In genomic region chr5:119839156-119839555, GRCm38 (mm10) we compare ENCODE assay signal across 18 mouse cellular contexts. TPM values are rescaled to one million over a fixed set of nuclear protein-coding genes. Genes with fewer than 3 reads are reported as not detected.
A peak's percentile ranks its signal among the peaks of the same experiment; 100 is the strongest.
DNase-seq lines count a peak whose midpoint lies in the region; ATAC-seq and TF ChIP-seq lines count a peak whose summit lies in the region.
"Had no signal": no experiment of that assay in that cellular context is flagged by ENCODE, and none has a peak within 500 bp of the region (broad histone marks: within the 10 kb centered on the region; RNA-seq: fewer than 3 reads in every experiment).

No protein-coding gene starts in this region.

- peak overlapping the region; percentile 74 for H3K4me3 ChIP-seq in heart, embryonic 10.5 days
- no peak overlapping the region for H3K4me3 ChIP-seq in midbrain, embryonic 11.5 days (ENCODE audit: low read depth, low read length)
- H3K4me3 ChIP-seq in midbrain, postnatal 0 days (ENCODE audit: low read depth, low read length), result no peak overlapping the region
- H3K4me3 ChIP-seq in embryonic facial prominence, embryonic 13.5 days, result 0 out of 2 replicates have a peak overlapping the region, but pooled peaks have one; percentile 4
- H3K4me3 ChIP-seq in limb, embryonic 15.5 days, result peak overlapping the region; percentile 48
- H3K4me3 ChIP-seq: forebrain, embryonic 13.5 days; hindbrain, embryonic 13.5 days; layer of hippocampus, adult 2 months had no signal

- WGBS in heart, embryonic 10.5 days, result 4% methylated on average over 16 of the region's 16 CpGs
- whole genome bisulfite sequencing in midbrain, embryonic 11.5 days, result under 1% methylated on average over 16 of the region's 16 CpGs
- WGBS in midbrain, postnatal 0 days, result 1% methylated on average over 16 of the region's 16 CpGs
- 3% methylated on average over 16 of the region's 16 CpGs for WGBS in embryonic facial prominence, embryonic 13.5 days
- WGBS in limb, embryonic 15.5 days, result 8% methylated on average over 16 of the region's 16 CpGs

- H3K9ac ChIP-seq in midbrain, embryonic 11.5 days (ENCODE audit: low read length), result no peak overlapping the region
- H3K9ac ChIP-seq in midbrain, postnatal 0 days (replicated peaks; ENCODE audit: low read length, poor library complexity, severe bottlenecking), result no peak overlapping the region
- H3K9ac ChIP-seq in embryonic facial prominence, embryonic 13.5 days, result no peak overlapping the region
- peak overlapping the region; percentile 39; the same call in 1 of the 2 replicates for H3K9ac ChIP-seq in limb, embryonic 15.5 days
- H3K9ac ChIP-seq: forebrain, embryonic 13.5 days; hindbrain, embryonic 13.5 days had no signal

- DNase-seq in heart, embryonic 10.5 days (ENCODE audit: low spot score), result no peak
- no peak for DNase-seq in heart, adult 9 months (ENCODE audit: low spot score in 2 of 2)
- peak; percentile 96 for DNase-seq in midbrain, embryonic 11.5 days (ENCODE audit: low spot score, missing footprints)
- DNase-seq in midbrain, postnatal 0 days (ENCODE audit: low spot score), result no peak
- no peak for DNase-seq in thymus, postnatal 10 days (ENCODE audit: low spot score in 2 of 2)
- DNase-seq in adrenal gland, adult 8-10 months, result no peak
- DNase-seq: adrenal gland, postnatal 10 days; gastrocnemius, postnatal 14 days; kidney, adult 8-10 months; right cerebral cortex, postnatal 25 days; thymus, postnatal 4 days had no signal

- no peak for ATAC-seq in midbrain, embryonic 11.5 days (ENCODE audit: low FRiP score)
- ATAC-seq in midbrain, postnatal 0 days (ENCODE audit: low FRiP score), result no peak
- no peak for ATAC-seq in embryonic facial prominence, embryonic 13.5 days (ENCODE audit: insufficient number of reproducible peaks, insufficient read depth, low FRiP score, low TSS enrichment, low read depth)
- ATAC-seq in limb, embryonic 15.5 days (ENCODE audit: insufficient number of reproducible peaks, low FRiP score, low TSS enrichment, low read depth), result no peak
- ATAC-seq: forebrain, embryonic 13.5 days had no signal

- H3K4me2 ChIP-seq in midbrain, embryonic 11.5 days, result no peak overlapping the region
- H3K4me2 ChIP-seq in midbrain, postnatal 0 days (ENCODE audit: low read depth, low read length, poor library complexity, severe bottlenecking), result no peak overlapping the region
- H3K4me2 ChIP-seq in embryonic facial prominence, embryonic 13.5 days, result no peak overlapping the region; the same call in 1 of the 2 replicates
- H3K4me2 ChIP-seq in limb, embryonic 15.5 days, result peak overlapping the region; percentile 37
- H3K4me2 ChIP-seq: forebrain, embryonic 13.5 days; hindbrain, embryonic 13.5 days had no signal

- peaks cover 28% of the 10 kb centered on the region for H3K36me3 ChIP-seq in heart, embryonic 10.5 days
- no peaks in the 10 kb centered on the region for H3K36me3 ChIP-seq in midbrain, embryonic 11.5 days (ENCODE audit: control insufficient read depth, insufficient read depth, low read length)
- H3K36me3 ChIP-seq in midbrain, postnatal 0 days (ENCODE audit: insufficient read depth, low read length), result no peaks in the 10 kb centered on the region
- no peaks in the 10 kb centered on the region for H3K36me3 ChIP-seq in embryonic facial prominence, embryonic 13.5 days
- no peaks in the 10 kb centered on the region for H3K36me3 ChIP-seq in limb, embryonic 15.5 days
- H3K36me3 ChIP-seq: hindbrain, embryonic 13.5 days had no signal

- peaks cover 54% of the 10 kb centered on the region for H3K4me1 ChIP-seq in heart, embryonic 10.5 days
- peaks cover 3% of the 10 kb centered on the region; the same call in 1 of the 2 replicates for H3K4me1 ChIP-seq in midbrain, embryonic 11.5 days (ENCODE audit: control insufficient read depth, insufficient read depth, low read length)
- H3K4me1 ChIP-seq in midbrain, postnatal 0 days (ENCODE audit: insufficient read depth, low read length), result no peaks in the 10 kb centered on the region
- H3K4me1 ChIP-seq in embryonic facial prominence, embryonic 13.5 days, result peaks cover 28% of the 10 kb centered on the region
- H3K4me1 ChIP-seq in limb, embryonic 15.5 days, result peaks cover 30% of the 10 kb centered on the region
- H3K4me1 ChIP-seq: forebrain, embryonic 13.5 days; hindbrain, embryonic 13.5 days had no signal

- no peaks in the 10 kb centered on the region for H3K9me3 ChIP-seq in heart, embryonic 10.5 days
- H3K9me3 ChIP-seq in midbrain, embryonic 11.5 days (ENCODE audit: control insufficient read depth, low read length), result no peaks in the 10 kb centered on the region
- H3K9me3 ChIP-seq in midbrain, postnatal 0 days (ENCODE audit: low read length), result no peaks in the 10 kb centered on the region
- H3K9me3 ChIP-seq in embryonic facial prominence, embryonic 13.5 days, result no peaks in the 10 kb centered on the region
- H3K9me3 ChIP-seq in limb, embryonic 15.5 days, result no peaks in the 10 kb centered on the region
- H3K9me3 ChIP-seq: forebrain, embryonic 13.5 days; hindbrain, embryonic 13.5 days had no signal

- peak overlapping the region; percentile 97 for H3K27ac ChIP-seq in heart, embryonic 10.5 days
- H3K27ac ChIP-seq in midbrain, embryonic 11.5 days (ENCODE audit: low read depth, low read length), result no peak overlapping the region
- no peak overlapping the region for H3K27ac ChIP-seq in midbrain, postnatal 0 days (ENCODE audit: low read depth, low read length)
- no peak overlapping the region for H3K27ac ChIP-seq in embryonic facial prominence, embryonic 13.5 days
- peak overlapping the region; percentile 79 for H3K27ac ChIP-seq in limb, embryonic 15.5 days
- H3K27ac ChIP-seq: forebrain, embryonic 13.5 days; hindbrain, embryonic 13.5 days; layer of hippocampus, adult 2 months had no signal

- no peak for TF ChIP-seq CTCF in midbrain, postnatal 0 days (IDR thresholded peaks at IDR 0.05)

- H3K27me3 ChIP-seq in heart, embryonic 10.5 days (ENCODE audit: insufficient read depth, poor library complexity, severe bottlenecking), result peaks cover 72% of the 10 kb centered on the region
- peaks cover 98% of the 10 kb centered on the region for H3K27me3 ChIP-seq in midbrain, embryonic 11.5 days (ENCODE audit: control insufficient read depth, insufficient read depth, low read length)
- H3K27me3 ChIP-seq in midbrain, postnatal 0 days (ENCODE audit: insufficient read depth, low read length), result peaks cover 80% of the 10 kb centered on the region
- peaks cover 99% of the 10 kb centered on the region for H3K27me3 ChIP-seq in embryonic facial prominence, embryonic 13.5 days
- H3K27me3 ChIP-seq in limb, embryonic 15.5 days, result peaks cover 80% of the 10 kb centered on the region

RNA-seq across cellular contexts. Expression of gene Tbx5, which starts 6.7 kb away (rescaled TPM):
- 41.9 and 44.2 TPM in 2 replicates for polyA plus RNA-seq in heart, embryonic 10.5 days (2016; fragmentation: Nextera tagmentation; extraction: Ambion mirVana)
- not detected in 2 replicates for polyA plus RNA-seq in midbrain, embryonic 11.5 days (2014; fragmentation: Nextera tagmentation; extraction: Ambion mirVana)
- total RNA-seq in midbrain, postnatal 0 days (2014; rRNA removed), result not detected in 2 replicates
- polyA plus RNA-seq in midbrain, postnatal 0 days (2015; fragmentation: Nextera tagmentation; extraction: Ambion mirVana), result 0.04 TPM in 1 of 2 replicates, not detected in the other
- polyA plus RNA-seq in embryonic facial prominence, embryonic 13.5 days (2015; fragmentation: Nextera tagmentation; extraction: Ambion mirVana), result 0.48 and 1.4 TPM in 2 replicates
- polyA plus RNA-seq in limb, embryonic 15.5 days (2015; fragmentation: Nextera tagmentation; extraction: Ambion mirVana), result 18.1 and 21.3 TPM in 2 replicates
- total RNA-seq in adrenal gland, adult 8-10 months (2022), result under 1 TPM in 3 of 4 experiments, not detected in 1; 0.17 to 0.20 (median 0.19) TPM
- total RNA-seq: layer of hippocampus, adult 2 months; left cerebral cortex, postnatal 36 days had no signal
- polyA plus RNA-seq: C2C12; hindbrain, embryonic 13.5 days had no signal

Comparison
In these comparisons a context has a peak if more than half of its experiments do, and no peak if none do; other contexts are left out.
1. H3K27ac ChIP-seq: peak in heart, embryonic 10.5 days (single experiment) and limb, embryonic 15.5 days (single experiment); none in midbrain, embryonic 11.5 days (single experiment), midbrain, postnatal 0 days (single experiment) and embryonic facial prominence, embryonic 13.5 days (single experiment).
2. H3K4me3 ChIP-seq: peak in heart, embryonic 10.5 days (single experiment), embryonic facial prominence, embryonic 13.5 days (single experiment) and limb, embryonic 15.5 days (single experiment); none in midbrain, embryonic 11.5 days (single experiment) and midbrain, postnatal 0 days (single experiment).